Mouse (Mus musculus) forebrain, embryonic 14.5 days (tissue): ENCODE measurements around the gene BC030499. TPM values are rescaled to one million over a fixed set of nuclear protein-coding genes. Genes with fewer than 3 reads are reported as not detected.

Experiments used
- ATAC-seq: fragments of 200-750 bp; cut with Nextera tagmentation; 2 replicates; pipeline ENCODE4 v1.8.0; 2017; ENCODE audit warnings: mild to moderate bottlenecking, moderate library complexity
- DNase-seq: peaks from one replicate; pipeline ENCODE4 v3.0.0-alpha.2; 2015; ENCODE audit warnings: low spot score
- H3K27ac ChIP-seq: fragments of 300-500 bp; sonication (generic); 2 replicates; pipeline ENCODE4 v1.5.1; 2014; ENCODE audit warnings: low read depth, mild to moderate bottlenecking, control low read depth, low read length, moderate library complexity
- H3K27me3 ChIP-seq: fragments of 300-500 bp; sonication (generic); replicated peaks from 2 replicates; pipeline ENCODE4 v1.6.1; 2014; ENCODE audit warnings: low read length, control low read depth, mixed read lengths; ENCODE audit not compliant: control insufficient read depth, insufficient read depth
- H3K36me3 ChIP-seq: fragments of 300-500 bp; sonication (generic); 2 replicates; pipeline ENCODE4 v1.6.1; 2014; ENCODE audit warnings: low read length, control low read depth; ENCODE audit not compliant: control insufficient read depth, insufficient read depth
- H3K4me1 ChIP-seq: fragments of 300-500 bp; sonication (generic); 2 replicates; pipeline ENCODE4 v1.6.1; 2014; ENCODE audit warnings: antibody characterized with exemption, low read length, control low read depth; ENCODE audit not compliant: control insufficient read depth, insufficient read depth
- H3K4me2 ChIP-seq: fragments of 300-500 bp; sonication (generic); 2 replicates; pipeline ENCODE4 v1.6.1; 2014; ENCODE audit warnings: mild to moderate bottlenecking, control low read depth, low read length
- H3K4me3 ChIP-seq: fragments of 300-500 bp; sonication (generic); 2 replicates; pipeline ENCODE4 v1.5.1; 2014; ENCODE audit warnings: low read depth, low read length, control low read depth
- H3K9ac ChIP-seq: fragments of 300-500 bp; sonication (generic); 2 replicates; pipeline ENCODE4 v1.6.1; 2014; ENCODE audit warnings: mild to moderate bottlenecking, low read length, control low read depth, moderate library complexity
- H3K9me3 ChIP-seq: fragments of 300-500 bp; sonication (generic); replicated peaks from 2 replicates; pipeline ENCODE4 v1.6.1; 2016; ENCODE audit warnings: low read length, control low read depth, mixed read lengths; ENCODE audit not compliant: control insufficient read depth
- WGBS: fragments of 180-500 bp; shearing (Covaris S2); extraction: QIAGEN DNeasy Blood & Tissue Kit; methylation state at CpG from one replicate; pipeline ENCODE4 v1.1.7; 2014; 5-methylcytosine and 5-hydroxymethylcytosine counted together
- polyA plus RNA-seq: library from polyadenylated mRNA; unstranded; fragments of >200 nt; fragmentation: Nextera tagmentation; extraction: Ambion mirVana; gene quantifications from 2 replicates; pipeline ENCODE4 v1.2.1, GENCODE M21; 2014

Gene BC030499
- 0.19 and 0.43 TPM in 2 replicates for polyA plus RNA-seq

DNA sequence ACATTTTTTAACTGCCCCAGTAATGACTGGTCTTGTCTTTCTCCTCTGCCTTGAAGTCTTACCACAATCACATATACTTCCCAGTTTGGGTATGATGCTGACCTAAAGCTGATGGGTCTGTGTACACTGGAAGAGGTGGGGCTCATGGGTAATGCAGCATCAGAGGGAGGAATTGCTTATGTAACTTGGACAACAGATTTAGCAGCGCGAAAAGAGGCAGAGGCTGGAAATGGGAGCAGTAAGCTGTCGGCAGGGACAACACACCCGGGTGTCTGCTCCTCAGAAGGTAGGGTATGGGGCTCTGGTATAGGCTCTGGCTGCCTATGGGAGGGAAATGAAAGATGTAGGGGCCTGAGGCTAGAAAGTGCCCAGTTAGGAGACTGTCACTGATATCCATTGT lies at the start of gene BC030499:
Gene BC030499 (plus strand): TSS at position 188 of the 400 bp plus-strand sequence.
- Histone ChIP-seq H3K9me3 (no peaks in the 10 kb centered on the region), H3K9ac (no peak within 1 kb of the TSS), H3K27me3 (no peaks in the 10 kb centered on the region), H3K27ac (no peak within 1 kb of the TSS), H3K4me1 (no peaks in the 10 kb centered on the region), H3K36me3 (peaks cover 73% of the 10 kb centered on the region), H3K4me3 (no peak within 1 kb of the TSS), H3K4me2 (no peak within 1 kb of the TSS)
- WGBS: 92% methylated on average over 4 of the region's 4 CpGs
- no peak for ATAC-seq
- no peak for DNase-seq

DNA sequence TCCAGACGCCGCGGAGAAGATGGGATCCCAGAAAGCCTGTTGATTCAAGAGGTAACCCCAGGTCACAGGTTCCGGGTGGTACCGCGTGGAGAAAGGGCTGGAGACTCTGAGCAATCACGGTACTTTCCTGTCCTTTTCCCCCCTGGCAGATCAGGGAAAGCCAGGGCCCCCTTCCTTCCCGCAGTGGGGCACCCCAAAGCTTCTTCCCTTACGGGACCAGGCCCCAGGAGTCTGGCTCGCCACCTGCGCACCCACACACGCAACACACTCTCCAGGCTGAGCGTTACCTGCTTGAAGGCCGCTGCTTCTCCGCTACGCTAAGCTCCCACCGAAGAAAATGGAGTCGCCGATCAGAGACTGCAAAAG lies 45.4 kb upstream of the BC030499 start:
- Histone ChIP-seq H3K27me3 (no peaks in the 10 kb centered on the region), H3K4me3 (peak overlapping the region; percentile 51), H3K36me3 (peaks cover 9% of the 10 kb centered on the region), H3K4me2 (peak overlapping the region; percentile 73), H3K9ac (peak overlapping the region; percentile 77), H3K27ac (peak overlapping the region; percentile 91), H3K9me3 (no peaks in the 10 kb centered on the region), H3K4me1 (peaks cover 19% of the 10 kb centered on the region)
- ATAC-seq (no peak), DNase-seq (no peak)
- WGBS: under 1% methylated on average over 19 of the region's 19 CpGs

DNA sequence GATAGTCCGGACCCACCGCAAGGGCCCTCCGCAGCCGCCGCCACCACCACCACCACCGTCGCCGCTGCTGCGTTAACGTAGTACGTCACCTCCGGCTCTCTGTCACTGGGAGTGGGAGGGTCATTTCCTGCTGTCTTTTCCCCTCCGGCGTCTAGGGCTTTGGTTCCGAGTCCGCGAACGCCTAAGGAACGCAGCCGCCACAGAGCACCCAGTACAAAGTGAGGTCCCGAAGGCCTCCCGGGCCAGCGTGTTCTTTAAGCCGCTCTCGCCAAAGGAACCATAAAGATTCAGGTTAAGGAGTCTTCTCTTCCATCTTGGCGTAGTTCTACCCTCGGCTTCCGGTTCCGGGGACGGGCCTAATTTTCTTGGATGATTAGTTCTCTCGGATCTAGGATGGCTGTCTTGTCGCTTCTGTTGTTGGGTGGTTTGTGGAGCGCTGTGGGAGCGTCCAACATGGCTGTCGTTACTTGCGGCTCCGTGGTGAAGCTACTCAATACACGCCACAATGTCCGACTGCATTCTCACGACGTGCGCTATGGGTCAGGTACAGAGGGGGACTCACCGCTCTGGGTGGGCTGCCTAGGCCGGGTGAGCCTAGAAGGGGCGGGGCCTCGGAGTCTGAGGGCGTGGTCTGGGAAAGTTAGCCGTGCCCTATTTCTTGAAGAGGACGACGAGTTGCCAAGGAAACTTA lies 44.9 kb upstream of the BC030499 start, which contains the start of the genes Sdf2 and Supt6:
Gene Sdf2 (plus strand): TSS at position 120 of the 691 bp plus-strand sequence.
Gene Supt6 (minus strand): TSS at position 361 of the 691 bp plus-strand sequence.
- under 1% methylated on average over 49 of the region's 50 CpGs for WGBS
- DNase-seq (peak; percentile 95), ATAC-seq (peak; percentile 96)
- no peaks in the 10 kb centered on the region for H3K9me3 ChIP-seq
- no peaks in the 10 kb centered on the region for H3K27me3 ChIP-seq
- H3K4me1 ChIP-seq: peaks cover 19% of the 10 kb centered on the region
- H3K4me3 ChIP-seq: peak within 1 kb of the TSS; percentile 51
- peak within 1 kb of the TSS; percentile 77 for H3K9ac ChIP-seq
- peak within 1 kb of the TSS; percentile 73 for H3K4me2 ChIP-seq
- peak within 1 kb of the TSS; percentile 91 for H3K27ac ChIP-seq
- peaks cover 4% of the 10 kb centered on the region; the same call in 1 of the 2 replicates for H3K36me3 ChIP-seq

DNA sequence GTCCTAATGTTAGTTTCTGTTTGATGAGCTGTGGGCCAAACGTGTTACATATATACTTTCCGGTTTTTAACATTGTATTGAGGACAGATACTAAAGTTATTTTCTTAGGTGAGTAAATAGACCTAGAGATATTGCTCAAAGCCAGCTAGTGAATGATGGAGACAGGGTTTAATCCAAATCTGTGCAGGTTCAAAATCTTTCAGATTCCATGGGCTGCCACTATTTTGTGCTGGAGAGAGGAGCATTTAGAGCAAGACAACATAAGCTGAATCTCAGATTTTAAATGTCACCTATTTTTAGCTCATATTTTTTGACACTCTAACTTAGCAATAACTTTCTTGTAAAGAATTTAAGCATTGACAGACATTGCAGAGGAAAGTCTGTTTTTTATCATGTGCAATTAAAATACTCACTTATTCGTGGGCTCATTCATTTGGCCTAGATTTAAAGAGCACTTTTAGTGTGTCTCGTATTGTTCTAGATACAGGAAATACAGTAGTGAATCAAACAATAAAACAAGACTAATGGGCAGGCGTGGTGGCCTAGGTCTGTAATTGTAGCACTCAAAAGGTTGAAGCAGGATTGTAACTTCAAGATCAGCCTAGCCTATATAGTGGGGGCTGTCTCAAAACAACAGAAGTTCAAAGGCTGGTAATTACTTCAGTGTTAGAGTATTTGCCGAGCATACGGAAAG lies 44.2 kb upstream of the BC030499 start:
- H3K4me2 ChIP-seq: peak overlapping the region; percentile 73
- peak overlapping the region; percentile 77 for H3K9ac ChIP-seq
- no peaks in the 10 kb centered on the region for H3K27me3 ChIP-seq
- peak overlapping the region; percentile 51 for H3K4me3 ChIP-seq
- H3K9me3 ChIP-seq: no peaks in the 10 kb centered on the region
- H3K4me1 ChIP-seq: peaks cover 19% of the 10 kb centered on the region
- 54% methylated on average over 7 of the region's 7 CpGs for WGBS
- DNase-seq (no peak), ATAC-seq (no peak)
- H3K36me3 ChIP-seq: peaks cover 10% of the 10 kb centered on the region
- H3K27ac ChIP-seq: no peak overlapping the region

DNA sequence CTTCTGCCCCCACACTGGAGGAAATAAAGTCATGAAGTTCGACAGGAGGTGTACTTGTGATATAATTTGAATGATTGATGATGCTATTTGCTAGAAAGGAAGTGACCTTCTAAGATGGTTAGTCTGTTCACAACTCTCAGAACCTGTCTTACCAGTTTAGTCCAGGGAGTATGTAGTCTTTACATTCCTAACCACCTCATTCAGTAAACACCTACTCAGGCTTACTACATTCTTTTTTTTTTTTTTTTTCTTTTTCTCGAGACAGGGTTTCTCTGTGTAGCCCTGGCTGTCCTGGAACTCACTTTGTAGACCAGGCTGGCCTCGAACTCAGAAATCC lies 43.7 kb upstream of the BC030499 start:
- Histone ChIP-seq H3K4me1 (peaks cover 19% of the 10 kb centered on the region), H3K4me3 (no peak overlapping the region)

DNA sequence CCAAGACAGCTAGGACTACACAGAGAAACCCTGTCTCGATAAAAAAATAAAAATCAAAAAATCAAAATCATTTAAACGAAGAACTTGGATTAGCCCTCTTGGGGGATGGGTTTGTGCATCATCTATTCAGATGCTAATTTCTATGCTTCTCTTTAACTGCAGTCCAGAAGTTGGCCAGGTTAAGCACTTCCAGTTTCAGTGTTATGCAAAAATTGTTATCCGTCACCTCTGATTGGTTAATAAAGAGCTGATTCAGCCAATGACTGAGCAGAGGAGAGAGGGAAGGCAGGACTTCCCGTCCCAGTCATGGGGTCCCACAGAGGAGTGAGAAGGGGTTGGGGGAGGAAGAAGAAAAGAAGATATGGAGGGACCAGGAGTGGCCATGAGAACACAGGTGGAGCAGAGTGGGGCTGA lies 42.9 kb upstream of the BC030499 start:
- Histone ChIP-seq H3K9ac (no peak overlapping the region), H3K27ac (no peak overlapping the region), H3K4me1 (peaks cover 19% of the 10 kb centered on the region), H3K4me2 (0 out of 2 replicates have a peak overlapping the region, but pooled peaks have one; percentile 12), H3K4me3 (no peak overlapping the region), H3K27me3 (no peaks in the 10 kb centered on the region), H3K9me3 (no peaks in the 10 kb centered on the region), H3K36me3 (peaks cover 20% of the 10 kb centered on the region)
- WGBS: 51% methylated on average over 4 of the region's 4 CpGs
- peak; percentile 7 for DNase-seq
- ATAC-seq: no peak

More for the DNA sequence above, 43.7 kb upstream of the BC030499 start:
- no peak overlapping the region for H3K9ac ChIP-seq
- DNase-seq (no peak), ATAC-seq (no peak)
- H3K27me3 ChIP-seq: no peaks in the 10 kb centered on the region
- H3K9me3 ChIP-seq: no peaks in the 10 kb centered on the region
- H3K27ac ChIP-seq: no peak overlapping the region
- peaks cover 14% of the 10 kb centered on the region for H3K36me3 ChIP-seq
- H3K4me2 ChIP-seq: peak overlapping the region; percentile 73
- 85% methylated on average over 2 of the region's 3 CpGs for WGBS

DNA sequence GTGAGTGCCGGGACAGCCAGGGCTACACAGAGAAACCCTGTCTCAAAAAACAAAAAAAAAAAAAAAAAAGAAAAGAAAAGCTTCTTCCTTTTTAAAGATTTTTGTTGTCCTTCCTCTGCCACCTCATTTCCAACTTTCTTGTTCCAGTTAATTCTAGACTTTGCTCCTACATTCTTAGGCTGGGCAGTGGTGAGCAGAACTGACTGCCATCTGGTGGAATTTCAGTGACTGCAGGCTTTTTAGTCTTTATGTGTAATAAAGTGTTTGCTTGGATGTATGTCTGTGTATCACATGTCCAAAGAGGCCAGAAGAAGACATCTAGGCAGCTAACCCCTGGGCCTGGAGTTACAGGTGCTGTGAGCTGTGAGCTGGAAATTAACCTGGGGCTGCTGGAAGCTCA lies 34.0 kb upstream of the BC030499 start:
- Histone ChIP-seq H3K36me3 (peaks cover 40% of the 10 kb centered on the region), H3K9me3 (no peaks in the 10 kb centered on the region), H3K27me3 (no peaks in the 10 kb centered on the region), H3K9ac (no peak overlapping the region), H3K4me2 (no peak overlapping the region), H3K4me1 (no peaks in the 10 kb centered on the region), H3K4me3 (no peak overlapping the region), H3K27ac (no peak overlapping the region)
- 92% methylated on average over 1 of the region's 1 CpGs for WGBS
- ATAC-seq (no peak), DNase-seq (no peak)

DNA sequence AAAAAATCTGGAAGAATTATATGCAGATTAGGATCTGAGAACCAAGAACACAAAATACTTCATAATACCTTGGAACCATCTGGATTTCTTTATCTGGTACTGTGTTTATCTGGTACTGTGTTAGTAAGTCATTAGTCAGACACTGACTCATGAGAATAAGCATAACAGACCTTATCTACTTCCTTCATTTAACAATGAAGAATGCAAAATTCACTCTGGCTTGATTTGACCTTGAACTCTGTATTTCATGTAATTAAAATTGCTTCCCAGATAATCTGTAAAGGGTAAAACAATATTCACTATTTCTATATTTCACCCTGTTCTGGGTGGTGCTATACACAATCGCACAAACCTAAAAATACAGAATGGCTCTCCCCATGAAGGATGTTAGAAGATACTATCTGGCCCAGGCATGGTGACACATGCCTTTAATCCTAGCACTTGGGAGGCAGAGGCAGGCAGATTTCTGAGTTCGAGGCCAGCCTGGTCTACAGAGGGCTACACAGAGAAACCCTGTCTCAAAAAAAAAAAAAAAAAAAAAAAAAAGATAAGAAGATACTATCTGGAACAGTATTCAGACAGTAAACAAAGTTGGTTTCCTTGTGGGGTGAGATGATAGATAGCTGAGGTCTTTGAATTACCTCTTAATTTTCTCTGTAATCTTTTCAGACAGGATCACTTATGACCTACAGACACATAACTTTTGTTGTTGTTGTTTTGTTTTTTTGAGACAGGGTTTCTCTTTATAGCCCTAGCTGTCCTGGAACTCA lies 30.0 kb upstream of the BC030499 start:
- Histone ChIP-seq H3K4me3 (peak overlapping the region; percentile 79), H3K36me3 (peaks cover 28% of the 10 kb centered on the region), H3K4me2 (peak overlapping the region; percentile 75), H3K27me3 (no peaks in the 10 kb centered on the region), H3K9me3 (no peaks in the 10 kb centered on the region), H3K4me1 (peaks cover 7% of the 10 kb centered on the region; the same call in 1 of the 2 replicates), H3K9ac (no peak overlapping the region), H3K27ac (no peak overlapping the region)
- ATAC-seq (no peak), DNase-seq (no peak)
- 100% methylated on average over 2 of the region's 2 CpGs for WGBS
